Mouse (Mus musculus) limb, embryonic 10.5 days (tissue): Measurements from ENCODE around the gene Slc17a4. TPM values are rescaled to one million over a fixed set of nuclear protein-coding genes. Genes with fewer than 3 reads are reported as not detected.

Source experiments
- microRNA-seq: library from miRNA; unstranded; fragments of <30 nt; microRNA quantifications from one replicate; pipeline ENCODE4, GENCODE M21; 2017
- polyA plus RNA-seq: library from polyadenylated mRNA; unstranded; fragments of >200 nt; fragmentation: Nextera tagmentation; extraction: Ambion mirVana; gene quantifications from 2 replicates; pipeline ENCODE4 v1.2.1, GENCODE M21; 2016

The Slc17a4 gene
- polyA plus RNA-seq, 1 experiment from 2014 or later, result not detected

Small RNAs within 50 kb of the gene (microRNA-seq; reads per million reads assigned to microRNA genes)
- gene Gm44344, result not detected

Other genes with a start within 250 kb of the Slc17a4 start
- gene Hist1h2ac, start 231.1 kb downstream of the Slc17a4 start, polyA plus RNA-seq, result 0.60 and 0.98 TPM in 2 replicates
- 16.9 and 17.0 TPM in 2 replicates for gene Hist1h2bc, start 230.8 kb downstream of the Slc17a4 start, polyA plus RNA-seq
- 0.26 TPM in 1 of 2 replicates, not detected in the other for gene Hist1h1t, start 219.2 kb downstream of the Slc17a4 start, polyA plus RNA-seq
- 6.4 and 6.5 TPM in 2 replicates for gene Hist1h4c, start 216.6 kb downstream of the Slc17a4 start, polyA plus RNA-seq
- gene Hfe, start 204.2 kb downstream of the Slc17a4 start, polyA plus RNA-seq, result 1.6 and 2.0 TPM in 2 replicates
- gene Hist1h1c, start 176.2 kb downstream of the Slc17a4 start, polyA plus RNA-seq, result 8.6 and 11.8 TPM in 2 replicates
- gene Hist1h3c, start 169.4 kb downstream of the Slc17a4 start, polyA plus RNA-seq, result 9.6 TPM in 2 replicates
- 3.5 and 3.7 TPM in 2 replicates for gene Hist1h2bb, start 168.3 kb downstream of the Slc17a4 start, polyA plus RNA-seq
- gene Hist1h2ab, start 163.9 kb downstream of the Slc17a4 start, polyA plus RNA-seq, result 55.9 and 60.6 TPM in 2 replicates
- gene Hist1h3b, start 162.7 kb downstream of the Slc17a4 start, polyA plus RNA-seq, result 6.3 and 9.7 TPM in 2 replicates
- gene Hist1h4b, start 158.0 kb downstream of the Slc17a4 start, polyA plus RNA-seq, result 4.4 and 5.9 TPM in 2 replicates
- 0.51 and 0.62 TPM in 2 replicates for gene Hist1h4a, start 153.8 kb downstream of the Slc17a4 start, polyA plus RNA-seq
- gene Hist1h3a, start 152.6 kb downstream of the Slc17a4 start, polyA plus RNA-seq, result 3.0 and 5.3 TPM in 2 replicates
- gene Hist1h1a, start 151.3 kb downstream of the Slc17a4 start, polyA plus RNA-seq, result 2.1 and 4.0 TPM in 2 replicates
- gene Trim38, start 145.1 kb downstream of the Slc17a4 start, polyA plus RNA-seq, result not detected in 2 replicates
- gene Slc17a2, start 108.0 kb downstream of the Slc17a4 start, polyA plus RNA-seq, result 0.04 TPM in 1 of 2 replicates, not detected in the other
- not detected in 2 replicates for gene Slc17a3, start 75.6 kb downstream of the Slc17a4 start, polyA plus RNA-seq
- gene Slc17a1, start 47.3 kb downstream of the Slc17a4 start, polyA plus RNA-seq, result not detected in 2 replicates
- gene Hist1h2ba, start 19.1 kb upstream of the Slc17a4 start, polyA plus RNA-seq, result not detected in 2 replicates
- not detected in 2 replicates for gene Hist1h2aa, start 19.5 kb upstream of the Slc17a4 start, polyA plus RNA-seq
- gene Scgn, start 76.2 kb upstream of the Slc17a4 start, polyA plus RNA-seq, result not detected in 2 replicates